Mouse (Mus musculus): ENCODE results near the gene Actl9. TPM values are rescaled to one million over a fixed set of nuclear protein-coding genes. Genes with fewer than 3 reads are reported as not detected.

Gene Actl9
- not detected in 2 replicates for polyA plus RNA-seq (2016; fragmentation: Nextera tagmentation; extraction: Ambion mirVana)

DNA sequence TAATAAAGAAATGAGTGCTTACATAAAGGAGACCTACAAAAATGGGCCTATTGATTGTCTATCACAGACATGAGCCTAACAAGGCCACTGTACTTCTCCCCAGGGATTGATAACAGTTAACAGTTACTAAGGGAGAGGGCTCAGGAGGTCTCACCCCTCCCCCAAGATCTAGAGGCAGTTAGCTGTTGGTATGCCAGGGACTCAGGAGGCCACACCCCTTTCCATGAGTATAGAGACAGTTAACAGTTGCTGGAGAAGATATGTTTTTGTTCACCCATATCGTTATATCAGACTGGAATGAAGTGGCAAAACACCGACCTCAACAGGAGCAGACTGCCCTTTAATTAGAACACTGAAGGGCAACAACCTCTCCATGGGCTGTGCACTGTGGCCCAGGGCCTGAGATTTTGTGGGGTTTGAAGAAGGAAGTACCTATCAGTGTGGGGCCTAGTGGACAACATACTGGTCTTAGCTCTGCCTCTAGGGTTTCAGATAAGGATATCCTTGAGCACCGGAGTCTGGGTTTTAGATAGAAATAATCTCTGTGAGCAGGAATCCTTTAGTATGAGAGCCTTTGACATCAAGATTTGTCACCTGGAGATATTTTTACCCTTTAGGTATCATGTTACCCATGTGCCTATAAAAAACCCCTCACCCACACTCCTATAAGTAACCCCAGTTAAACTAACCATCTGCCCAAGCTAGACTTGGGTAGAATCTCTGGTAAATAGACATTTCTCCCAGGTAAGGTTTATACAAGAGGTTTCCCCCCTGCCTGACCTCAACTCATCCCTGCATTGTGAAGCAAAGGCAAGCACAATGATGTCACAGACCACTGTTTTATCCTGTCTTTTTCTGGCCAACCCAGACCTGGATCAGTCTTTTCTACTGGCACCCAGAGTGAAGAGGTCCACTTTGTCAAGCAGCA lies at the start of gene Actl9:
TSS of gene Actl9 (plus strand) at position 878 of the 928 bp plus-strand sequence.
- Histone ChIP-seq H3K27me3 (ENCODE audit: insufficient read depth, poor library complexity, severe bottlenecking) (no peaks in the 10 kb centered on the region), H3K27ac (no peak within 1 kb of the TSS), H3K9me3 (no peaks in the 10 kb centered on the region), H3K4me1 (no peaks in the 10 kb centered on the region), H3K4me3 (no peak within 1 kb of the TSS), H3K36me3 (no peaks in the 10 kb centered on the region)
- no peak for DNase-seq (ENCODE audit: low spot score)
- WGBS: 44% methylated on average over 3 of the region's 3 CpGs

DNA sequence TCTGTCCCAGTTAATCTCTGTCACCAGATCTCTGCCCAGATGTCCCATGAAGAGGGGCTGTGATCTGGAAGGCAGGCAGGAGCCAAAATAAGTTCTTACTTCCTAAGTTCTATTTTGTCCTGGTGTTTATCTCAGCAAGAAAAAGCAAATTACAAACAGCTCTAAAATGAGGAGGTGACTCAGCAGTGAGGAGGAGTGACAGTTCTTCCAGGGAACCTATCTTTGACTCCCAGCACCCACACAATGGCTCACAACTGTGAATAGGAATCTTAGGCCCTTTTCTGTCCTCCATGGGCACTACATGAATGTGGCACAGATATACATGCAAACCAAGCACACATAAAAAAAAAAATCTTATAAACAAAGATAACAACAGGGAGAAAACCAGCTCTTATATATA lies 47.0 kb upstream of the Actl9 start:
- DNase-seq (ENCODE audit: low spot score): no peak
- Histone ChIP-seq H3K4me1 (no peaks in the 10 kb centered on the region), H3K27me3 (ENCODE audit: insufficient read depth, poor library complexity, severe bottlenecking) (no peaks in the 10 kb centered on the region), H3K36me3 (peaks cover 46% of the 10 kb centered on the region), H3K27ac (no peak overlapping the region), H3K9me3 (no peaks in the 10 kb centered on the region), H3K4me3 (no peak overlapping the region)

DNA sequence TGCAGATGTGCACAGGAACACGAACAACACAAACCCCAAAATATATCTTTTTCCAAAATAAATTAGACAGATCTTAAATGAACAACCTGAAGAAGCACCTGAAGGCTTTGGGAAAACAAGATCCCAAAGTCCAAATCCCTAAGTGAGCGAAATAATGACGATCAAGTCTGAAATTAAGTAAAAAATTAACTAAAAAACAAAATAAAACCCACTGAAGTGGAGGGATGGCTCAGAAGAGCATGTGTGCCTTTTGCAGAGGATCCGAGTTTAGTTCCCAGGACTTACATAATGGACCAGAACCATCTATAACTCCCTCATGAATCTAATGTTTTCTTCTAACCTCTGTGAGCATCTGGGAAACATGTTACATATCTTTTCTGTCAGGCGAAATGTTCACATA lies 40.4 kb upstream of the Actl9 start:
- peaks cover 11% of the 10 kb centered on the region for H3K4me1 ChIP-seq
- no peaks in the 10 kb centered on the region for H3K9me3 ChIP-seq
- no peak for DNase-seq (ENCODE audit: low spot score)
- H3K4me3 ChIP-seq: no peak overlapping the region
- 0 out of 2 replicates have a peak, but pooled peaks cover 3% of the 10 kb centered on the region for H3K36me3 ChIP-seq
- 95% methylated on average over 5 of the region's 5 CpGs for WGBS
- H3K27me3 ChIP-seq (ENCODE audit: insufficient read depth, poor library complexity, severe bottlenecking): no peaks in the 10 kb centered on the region
- no peak overlapping the region for H3K27ac ChIP-seq

DNA sequence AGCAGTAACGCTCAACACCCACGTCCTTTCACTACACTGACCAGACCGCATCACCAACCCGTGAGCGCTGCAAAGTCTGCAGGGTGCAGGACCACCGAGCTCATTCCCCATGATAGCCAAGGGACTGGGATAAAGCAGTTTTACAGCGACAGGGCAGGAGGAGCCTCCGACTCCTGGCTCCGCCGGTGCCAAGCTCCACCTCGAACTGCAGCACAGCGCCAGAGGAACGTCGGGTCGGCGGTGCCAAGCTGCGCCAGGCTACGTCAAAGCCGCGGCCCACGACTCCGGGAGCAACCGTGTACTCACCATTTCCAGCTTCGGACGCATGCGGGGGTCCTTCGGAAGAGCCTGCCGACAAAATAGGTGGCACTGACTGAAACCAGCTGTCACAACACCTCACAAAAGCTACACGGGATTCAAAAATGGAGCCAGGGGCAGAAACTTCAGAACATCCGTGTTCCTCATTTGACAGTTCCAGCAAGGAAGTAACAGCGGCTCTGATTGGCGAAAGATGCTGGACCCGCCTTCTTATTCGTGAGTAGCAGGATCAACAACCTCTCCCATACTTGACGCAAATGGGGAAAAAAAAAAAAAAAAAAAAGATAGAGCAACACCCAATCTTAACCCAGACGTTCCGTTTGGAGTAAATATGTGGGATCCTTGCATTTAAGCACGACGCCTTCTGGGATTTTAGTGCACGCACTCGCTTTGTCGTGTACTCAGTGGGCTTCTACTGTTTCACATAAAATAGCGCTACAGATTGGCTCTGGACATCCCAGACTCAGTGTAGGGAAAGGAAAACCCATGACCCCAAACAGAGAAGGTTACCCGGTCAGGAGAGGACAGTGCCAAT lies 38.3 kb upstream of the Actl9 start, which contains the start of gene Zfp101:
TSS of gene Zfp101 (minus strand) at position 460 of the 853 bp plus-strand sequence.
- H3K4me3 ChIP-seq: peak within 1 kb of the TSS; percentile 96
- peak within 1 kb of the TSS; percentile 90 for H3K27ac ChIP-seq
- H3K4me1 ChIP-seq: peaks cover 11% of the 10 kb centered on the region
- peak; percentile 97 for DNase-seq (ENCODE audit: low spot score)
- 0 out of 2 replicates have a peak, but pooled peaks cover 3% of the 10 kb centered on the region for H3K36me3 ChIP-seq
- under 1% methylated on average over 44 of the region's 44 CpGs for WGBS
- no peaks in the 10 kb centered on the region for H3K9me3 ChIP-seq
- H3K27me3 ChIP-seq (ENCODE audit: insufficient read depth, poor library complexity, severe bottlenecking): no peaks in the 10 kb centered on the region

DNA sequence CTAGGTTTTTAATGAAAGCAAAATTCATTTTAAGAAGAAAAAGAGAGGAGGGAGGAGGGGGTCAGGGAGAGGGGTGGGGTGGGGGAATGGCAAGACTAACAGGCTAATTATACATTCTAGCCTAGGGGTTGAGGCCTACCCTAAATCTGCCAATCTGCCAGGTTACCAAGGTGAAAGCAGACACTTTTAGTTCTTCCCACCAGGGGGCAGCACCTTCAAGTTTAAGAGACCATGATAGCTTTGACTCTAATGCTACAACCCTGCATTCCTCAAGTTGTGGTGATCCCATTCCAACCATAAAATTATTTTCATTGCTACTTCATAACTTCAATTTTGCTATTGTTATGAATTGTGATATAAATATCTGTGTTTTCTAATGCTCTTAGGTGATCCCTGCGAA lies 6.5 kb downstream of the Actl9 start:
- DNase-seq (ENCODE audit: low spot score): peak; percentile 85
- H3K27me3 ChIP-seq (ENCODE audit: insufficient read depth, poor library complexity, severe bottlenecking): no peaks in the 10 kb centered on the region
- 59% methylated on average over 1 of the region's 1 CpGs for WGBS
- H3K27ac ChIP-seq: no peak overlapping the region
- no peaks in the 10 kb centered on the region for H3K36me3 ChIP-seq
- H3K9me3 ChIP-seq: no peaks in the 10 kb centered on the region
- no peak overlapping the region for H3K4me3 ChIP-seq
- 0 out of 2 replicates have a peak, but pooled peaks cover 3% of the 10 kb centered on the region for H3K4me1 ChIP-seq

DNA sequence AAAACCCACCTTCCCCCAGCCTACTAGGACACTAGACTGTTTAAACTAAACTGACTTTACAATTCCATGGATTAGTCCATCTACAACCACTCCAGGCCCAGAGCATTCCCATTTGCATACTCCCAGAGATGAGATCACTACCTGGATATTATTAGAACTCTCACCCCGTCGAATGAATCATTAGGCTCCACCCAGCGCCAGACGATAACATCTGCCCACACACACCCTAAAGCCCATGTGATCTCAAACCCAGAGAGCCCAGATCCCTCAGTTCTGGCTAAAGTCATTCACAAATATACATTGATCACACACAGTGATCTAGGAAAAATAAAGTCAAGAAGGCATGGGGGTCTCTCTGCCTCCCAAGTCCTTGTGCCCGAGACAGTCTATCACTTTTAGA lies 7.2 kb downstream of the Actl9 start:
- no peaks in the 10 kb centered on the region for H3K27me3 ChIP-seq (ENCODE audit: insufficient read depth, poor library complexity, severe bottlenecking)
- H3K4me3 ChIP-seq: no peak overlapping the region
- no peak overlapping the region for H3K27ac ChIP-seq
- 51% methylated on average over 5 of the region's 5 CpGs for WGBS
- no peaks in the 10 kb centered on the region for H3K9me3 ChIP-seq
- 0 out of 2 replicates have a peak, but pooled peaks cover 3% of the 10 kb centered on the region for H3K4me1 ChIP-seq
- no peaks in the 10 kb centered on the region for H3K36me3 ChIP-seq
- DNase-seq (ENCODE audit: low spot score): no peak

DNA sequence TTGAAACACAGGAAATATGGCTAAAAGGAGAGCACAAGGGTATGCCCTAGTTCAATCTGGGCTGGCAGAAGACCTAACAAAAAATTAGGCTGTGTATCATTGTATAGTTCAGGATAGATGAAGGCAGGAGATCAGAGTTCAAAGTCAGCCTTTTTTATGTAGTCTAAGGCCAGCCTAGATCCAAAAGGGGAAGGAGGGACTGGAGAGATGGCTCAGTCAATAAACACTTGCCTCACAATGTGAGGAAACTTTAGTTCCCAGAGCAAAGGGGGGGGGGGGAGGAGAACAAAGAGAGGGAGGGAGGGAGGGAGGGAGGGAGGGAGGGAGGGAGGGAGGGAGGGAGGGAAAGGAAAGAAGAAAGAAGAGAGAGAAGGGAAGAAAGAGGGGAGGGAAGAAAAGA lies 8.5 kb downstream of the Actl9 start:
- H3K4me1 ChIP-seq: 0 out of 2 replicates have a peak, but pooled peaks cover 3% of the 10 kb centered on the region

DNA sequence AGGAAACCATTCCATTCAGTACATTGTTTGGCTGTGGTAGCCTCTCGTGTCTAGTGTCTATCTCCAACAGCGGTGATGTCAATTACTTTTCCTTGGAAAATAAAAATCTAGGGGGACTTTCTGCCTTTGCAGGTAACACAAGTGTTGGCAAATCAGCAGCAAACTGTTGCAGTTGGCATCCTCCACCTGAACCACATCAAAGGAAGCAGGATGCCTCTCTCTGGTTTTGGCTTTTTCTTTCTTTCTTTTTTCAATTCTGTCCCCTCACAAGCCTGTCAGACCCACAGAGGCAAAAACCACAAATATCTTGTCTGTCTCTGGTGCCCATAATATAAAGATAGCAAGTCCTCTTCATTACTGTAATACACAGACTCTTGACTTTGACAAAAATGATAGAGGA lies 23.9 kb downstream of the Actl9 start:
- no peak overlapping the region for H3K27ac ChIP-seq
- H3K9me3 ChIP-seq: no peaks in the 10 kb centered on the region
- H3K27me3 ChIP-seq (ENCODE audit: insufficient read depth, poor library complexity, severe bottlenecking): no peaks in the 10 kb centered on the region
- H3K4me3 ChIP-seq: no peak overlapping the region
- DNase-seq (ENCODE audit: low spot score): no peak
- H3K36me3 ChIP-seq: no peaks in the 10 kb centered on the region
- 64% methylated on average over 2 of the region's 2 CpGs for WGBS
- no peaks in the 10 kb centered on the region for H3K4me1 ChIP-seq

More for the DNA sequence above, 8.5 kb downstream of the Actl9 start:
- no peak for DNase-seq (ENCODE audit: low spot score)
- Histone ChIP-seq H3K36me3 (no peaks in the 10 kb centered on the region), H3K27me3 (ENCODE audit: insufficient read depth, poor library complexity, severe bottlenecking) (no peaks in the 10 kb centered on the region), H3K27ac (no peak overlapping the region), H3K9me3 (no peaks in the 10 kb centered on the region), H3K4me3 (no peak overlapping the region)

DNA sequence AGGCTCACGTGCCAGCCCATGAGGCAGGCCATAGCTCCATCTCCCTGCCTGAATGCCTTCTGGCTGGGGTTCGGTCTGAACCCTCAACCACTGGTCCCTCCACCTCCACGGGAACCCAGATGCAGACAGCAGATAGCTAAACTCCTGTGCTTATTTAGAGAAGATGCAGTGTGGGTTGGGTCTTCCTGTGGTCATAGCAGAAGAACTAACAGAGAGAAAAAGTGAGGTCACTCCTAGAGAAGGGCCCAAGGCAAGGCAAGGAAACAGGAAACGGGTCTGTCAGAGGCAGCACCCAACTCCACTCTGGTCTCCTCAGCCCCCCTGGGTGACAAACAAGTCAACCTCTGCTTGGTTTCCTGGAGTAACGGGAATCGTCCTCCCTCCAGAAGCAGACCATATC lies 38.5 kb downstream of the Actl9 start:
- 60% methylated on average over 6 of the region's 6 CpGs for whole genome bisulfite sequencing
- Histone ChIP-seq H3K27ac (no peak overlapping the region), H3K4me1 (no peaks in the 10 kb centered on the region), H3K4me3 (no peak overlapping the region), H3K9me3 (no peaks in the 10 kb centered on the region), H3K36me3 (no peaks in the 10 kb centered on the region), H3K27me3 (ENCODE audit: insufficient read depth, poor library complexity, severe bottlenecking) (no peaks in the 10 kb centered on the region)
- no peak for DNase-seq (ENCODE audit: low spot score)

Other genes with a start within 250 kb of the Actl9 start
- gene Olfr239, start 241.6 kb upstream of the Actl9 start, polyA plus RNA-seq (2016; fragmentation: Nextera tagmentation; extraction: Ambion mirVana): not detected in 2 replicates
- 0.13 TPM in 1 of 2 replicates, not detected in the other for gene Olfr1564, start 211.2 kb upstream of the Actl9 start, polyA plus RNA-seq (2016; fragmentation: Nextera tagmentation; extraction: Ambion mirVana)
- gene Zfp955a, start 177.8 kb upstream of the Actl9 start, polyA plus RNA-seq (2016; fragmentation: Nextera tagmentation; extraction: Ambion mirVana): 13.9 and 14.0 TPM in 2 replicates
- gene Olfr63, start 168.2 kb upstream of the Actl9 start, polyA plus RNA-seq (2016; fragmentation: Nextera tagmentation; extraction: Ambion mirVana): 0.02 and 0.06 TPM in 2 replicates
- 8.2 and 10.2 TPM in 2 replicates for gene Zfp955b, start 143.4 kb upstream of the Actl9 start, polyA plus RNA-seq (2016; fragmentation: Nextera tagmentation; extraction: Ambion mirVana)
- 6.1 and 7.7 TPM in 2 replicates for gene Zfp81, start 74.0 kb upstream of the Actl9 start, polyA plus RNA-seq (2016; fragmentation: Nextera tagmentation; extraction: Ambion mirVana)
- 8.8 and 13.3 TPM in 2 replicates for gene Zfp101, start 38.3 kb upstream of the Actl9 start, polyA plus RNA-seq (2016; fragmentation: Nextera tagmentation; extraction: Ambion mirVana)
- 38.9 and 51.2 TPM in 2 replicates for gene Adamts10, start 91.3 kb downstream of the Actl9 start, polyA plus RNA-seq (2016; fragmentation: Nextera tagmentation; extraction: Ambion mirVana)
- gene Myo1f, start 122.8 kb downstream of the Actl9 start, polyA plus RNA-seq (2016; fragmentation: Nextera tagmentation; extraction: Ambion mirVana): 0.74 and 1.4 TPM in 2 replicates
- gene Zfp414, start 196.2 kb downstream of the Actl9 start, polyA plus RNA-seq (2016; fragmentation: Nextera tagmentation; extraction: Ambion mirVana): 28.2 and 32.6 TPM in 2 replicates
- 0.33 and 0.44 TPM in 2 replicates for gene Pram1, start 205.2 kb downstream of the Actl9 start, polyA plus RNA-seq (2016; fragmentation: Nextera tagmentation; extraction: Ambion mirVana)

All from heart, embryonic 10.5 days (tissue).